Mouse (Mus musculus) ES-Bruce4 (cell line): ENCODE data around the gene Canx. TPM values are rescaled to one million over a fixed set of nuclear protein-coding genes. Genes with fewer than 3 reads are reported as not detected.

Source experiments
- H3K27ac ChIP-seq: 2 replicates; pipeline ENCODE4 v1.5.1; 2012; ENCODE audit warnings: low read length, inconsistent platforms; ENCODE audit not compliant: insufficient read depth
- H3K27me3 ChIP-seq: 2 replicates; pipeline ENCODE4 v1.6.1; 2012; ENCODE audit warnings: mild to moderate bottlenecking, low read length, inconsistent platforms; ENCODE audit not compliant: control insufficient read depth, poor library complexity, insufficient read depth, severe bottlenecking
- H3K36me3 ChIP-seq: 2 replicates; pipeline ENCODE4 v1.6.1; 2012; ENCODE audit warnings: inconsistent platforms, mild to moderate bottlenecking, low read length, moderate library complexity; ENCODE audit not compliant: control insufficient read depth, poor library complexity, insufficient read depth, severe bottlenecking
- H3K4me1 ChIP-seq: one replicate; pipeline ENCODE4 v1.8.1; 2011; ENCODE audit warnings: low read length; ENCODE audit not compliant: control insufficient read depth, insufficient read depth
- H3K4me3 ChIP-seq: 2 replicates; pipeline ENCODE4 v1.5.1; 2011; ENCODE audit warnings: low read depth, mild to moderate bottlenecking, low read length
- H3K9ac ChIP-seq: 2 replicates; pipeline ENCODE4 v1.6.1; 2012; ENCODE audit warnings: low read depth, mild to moderate bottlenecking, inconsistent platforms; ENCODE audit not compliant: poor library complexity, severe bottlenecking
- H3K9me3 ChIP-seq: replicated peaks from 2 replicates; pipeline ENCODE4 v1.6.1; 2012; ENCODE audit warnings: mild to moderate bottlenecking, low read length, inconsistent platforms; ENCODE audit not compliant: control insufficient read depth, poor library complexity, insufficient read depth, severe bottlenecking
- CTCF ChIP-seq: IDR thresholded peaks from one replicate; pipeline ENCODE4 v1.8.1; 2011; ENCODE audit warnings: low read depth, low read length
- EP300 ChIP-seq: IDR thresholded peaks from 2 replicates; pipeline ENCODE4 v1.6.1; 2011; ENCODE audit warnings: low read depth, low read length; ENCODE audit not compliant: insufficient read depth
- POLR2A ChIP-seq: IDR thresholded peaks from one replicate; pipeline ENCODE4 v1.8.1; 2011; ENCODE audit warnings: low read length; ENCODE audit not compliant: insufficient read depth
- polyA plus RNA-seq: library from polyadenylated mRNA; stranded (reverse); fragments of >200 nt; gene quantifications from 2 replicates; pipeline ENCODE4 v1.2.4, GENCODE M21; 2011; ENCODE audit warnings: low read depth; ENCODE audit not compliant: missing spikeins, insufficient read depth, insufficient read length

The Canx gene
- polyA plus RNA-seq: 628 and 681 TPM in 2 replicates

DNA sequence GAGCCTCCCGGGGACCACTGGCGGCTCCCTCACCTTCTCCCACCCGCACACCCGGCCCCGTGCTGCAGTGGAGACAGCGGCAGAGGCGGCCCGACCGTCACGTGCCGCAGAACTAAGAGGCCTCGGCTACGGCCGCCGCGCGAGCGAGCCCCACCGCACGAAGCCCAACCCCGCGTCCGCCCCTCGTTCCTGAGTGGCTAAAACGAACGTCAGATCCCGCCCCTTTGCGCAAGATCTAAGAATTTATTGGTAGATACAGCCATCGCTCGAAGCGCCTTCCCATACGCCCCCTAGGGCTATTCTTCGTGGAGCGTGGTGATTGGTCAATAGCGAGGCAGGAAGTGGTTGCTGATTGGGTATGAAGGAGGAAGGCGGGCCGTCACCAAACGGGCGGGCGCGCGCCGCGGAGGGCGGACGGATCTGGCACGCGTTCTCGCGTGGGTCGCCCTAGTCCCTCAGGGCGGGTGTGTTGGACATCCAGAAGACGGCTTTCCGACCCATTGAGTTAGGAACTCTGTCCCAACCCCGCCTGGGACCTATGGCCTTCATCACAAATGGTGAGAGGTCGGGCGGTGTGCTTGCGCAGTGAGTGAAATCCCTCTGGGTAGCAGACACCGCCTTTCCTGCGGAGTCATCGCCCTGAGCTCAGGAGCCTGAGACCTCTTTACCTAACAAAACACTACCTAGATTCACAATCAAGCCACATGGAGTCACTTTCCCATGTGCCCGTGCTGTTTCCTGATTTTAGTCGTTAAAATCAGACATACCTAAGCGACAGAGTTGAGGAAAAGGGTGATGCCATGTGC is at the start of gene Canx:
Gene Canx, minus strand, starts transcription at position 178 of the 806 bp plus-strand sequence.
- no peak for TF ChIP-seq EP300
- TF ChIP-seq POLR2A: peak; percentile 91
- no peak for TF ChIP-seq CTCF
- peak within 1 kb of the TSS; percentile 77 for H3K4me3 ChIP-seq
- H3K27me3 ChIP-seq: no peaks in the 10 kb centered on the region

DNA sequence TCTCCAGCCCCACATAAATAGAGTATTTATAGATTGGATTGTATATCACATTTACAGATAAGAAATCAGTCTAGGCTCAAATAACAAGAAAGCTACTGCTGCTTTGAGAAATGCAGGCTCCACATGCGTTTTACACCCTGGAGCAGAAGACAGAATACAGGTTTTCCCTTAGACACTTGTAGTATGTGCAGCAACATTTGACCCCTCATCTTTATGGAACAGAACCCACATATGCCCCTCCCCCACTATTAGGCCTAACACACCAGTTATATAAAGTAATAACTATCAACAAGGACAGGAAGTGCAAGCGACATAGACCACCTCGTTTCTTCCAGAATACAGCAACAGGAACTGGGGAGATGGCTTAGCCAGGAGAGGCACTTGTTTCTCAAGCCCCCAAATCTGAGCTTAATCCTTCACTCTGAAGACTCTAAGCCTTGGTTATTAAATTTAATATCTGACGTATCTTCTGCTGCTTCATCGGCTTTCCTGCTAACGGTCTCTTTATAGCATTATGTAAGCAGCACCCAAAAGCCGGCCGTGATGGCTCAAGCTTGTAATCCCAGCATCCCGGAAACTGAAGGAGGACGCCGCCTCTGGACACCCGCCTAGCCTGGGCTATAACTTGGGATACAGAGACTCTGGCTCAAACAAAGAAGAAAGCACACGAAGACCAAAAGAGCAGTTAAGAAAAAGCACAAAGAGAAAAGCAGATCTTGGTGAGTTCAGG is 49.0 kb upstream of the Canx start:
- H3K27ac ChIP-seq: no peak overlapping the region
- no peak overlapping the region for H3K9ac ChIP-seq
- no peaks in the 10 kb centered on the region for H3K27me3 ChIP-seq
- H3K9me3 ChIP-seq: no peaks in the 10 kb centered on the region
- H3K4me3 ChIP-seq: no peak overlapping the region
- H3K4me1 ChIP-seq: peaks cover 2% of the 10 kb centered on the region
- H3K36me3 ChIP-seq: peaks cover 9% of the 10 kb centered on the region
- no peak for TF ChIP-seq CTCF
- TF ChIP-seq POLR2A: no peak
- TF ChIP-seq EP300: no peak

More for the DNA sequence above, at the start of gene Canx:
- peak within 1 kb of the TSS; percentile 89 for H3K9ac ChIP-seq
- H3K9me3 ChIP-seq: no peaks in the 10 kb centered on the region
- no peaks in the 10 kb centered on the region for H3K4me1 ChIP-seq
- peaks cover 26% of the 10 kb centered on the region for H3K36me3 ChIP-seq
- H3K27ac ChIP-seq: peak within 1 kb of the TSS; percentile 80

DNA sequence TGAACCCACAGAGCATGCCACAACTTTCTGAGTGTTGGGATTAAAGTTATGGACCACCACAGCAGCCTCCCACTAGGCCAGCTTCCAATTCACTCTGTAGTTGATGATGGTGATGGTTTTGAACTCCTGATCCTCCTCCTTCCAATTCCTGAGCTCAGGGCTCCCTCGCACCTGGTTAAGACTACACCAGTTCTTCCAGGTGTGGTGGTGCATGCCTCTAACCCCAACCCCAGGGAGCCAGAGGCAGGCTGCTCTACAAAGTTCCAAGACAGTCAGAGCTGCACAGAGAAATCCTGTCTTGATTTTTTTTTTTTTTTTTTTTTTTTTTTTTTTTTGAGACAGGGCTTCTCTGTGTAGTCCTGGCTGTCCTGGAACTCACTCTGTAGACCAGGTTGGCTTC is 48.1 kb upstream of the Canx start:
- H3K27ac ChIP-seq: no peak overlapping the region
- TF ChIP-seq CTCF: no peak
- TF ChIP-seq POLR2A: no peak
- no peaks in the 10 kb centered on the region for H3K27me3 ChIP-seq

DNA sequence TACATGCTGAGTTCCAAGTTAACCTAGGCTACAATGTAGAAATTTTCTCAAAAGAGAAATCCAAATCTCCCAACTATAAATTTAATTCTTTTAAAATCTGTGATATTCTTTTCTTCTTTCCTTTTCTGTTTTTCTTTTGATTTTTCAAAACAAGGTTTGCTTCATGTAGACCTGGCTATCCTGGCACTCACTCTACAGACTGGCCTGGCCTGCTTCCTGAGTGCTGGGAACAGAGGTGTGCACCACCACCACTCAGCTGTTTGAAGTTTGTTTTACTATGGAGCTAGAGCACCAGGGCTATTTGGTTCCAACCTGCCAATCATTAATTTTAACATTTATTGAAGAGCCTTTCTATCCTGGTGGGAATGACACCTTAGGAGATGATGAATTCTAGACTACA is 47.6 kb upstream of the Canx start:
- Histone ChIP-seq H3K27ac (no peak overlapping the region), H3K4me1 (peaks cover 2% of the 10 kb centered on the region), H3K9me3 (no peaks in the 10 kb centered on the region)

More for the DNA sequence above, 48.1 kb upstream of the Canx start:
- Histone ChIP-seq H3K36me3 (peaks cover under 1% of the 10 kb centered on the region; the same call in 1 of the 2 replicates), H3K4me3 (no peak overlapping the region), H3K9ac (no peak overlapping the region), H3K4me1 (peaks cover 2% of the 10 kb centered on the region), H3K9me3 (no peaks in the 10 kb centered on the region)

GRCm38 (mm10) chr11:50371911-50372310 is 46.4 kb upstream of the Canx start:
- Histone ChIP-seq H3K4me3 (no peak overlapping the region), H3K36me3 (no peaks in the 10 kb centered on the region), H3K4me1 (peaks cover 2% of the 10 kb centered on the region), H3K9ac (peak overlapping the region; percentile 76), H3K27ac (no peak overlapping the region), H3K27me3 (no peaks in the 10 kb centered on the region), H3K9me3 (no peaks in the 10 kb centered on the region)
- TF ChIP-seq EP300 (no peak), CTCF (no peak), POLR2A (no peak)

More for the DNA sequence above, 47.6 kb upstream of the Canx start:
- no peak overlapping the region for H3K9ac ChIP-seq
- H3K36me3 ChIP-seq: no peaks in the 10 kb centered on the region
- H3K27me3 ChIP-seq: no peaks in the 10 kb centered on the region
- TF ChIP-seq EP300 (no peak), POLR2A (no peak), CTCF (no peak)
- no peak overlapping the region for H3K4me3 ChIP-seq
